Mouse (Mus musculus): ENCODE data around the gene Isg15.
A peak's percentile ranks its signal among the peaks of the same experiment; 100 is the strongest.

DNA sequence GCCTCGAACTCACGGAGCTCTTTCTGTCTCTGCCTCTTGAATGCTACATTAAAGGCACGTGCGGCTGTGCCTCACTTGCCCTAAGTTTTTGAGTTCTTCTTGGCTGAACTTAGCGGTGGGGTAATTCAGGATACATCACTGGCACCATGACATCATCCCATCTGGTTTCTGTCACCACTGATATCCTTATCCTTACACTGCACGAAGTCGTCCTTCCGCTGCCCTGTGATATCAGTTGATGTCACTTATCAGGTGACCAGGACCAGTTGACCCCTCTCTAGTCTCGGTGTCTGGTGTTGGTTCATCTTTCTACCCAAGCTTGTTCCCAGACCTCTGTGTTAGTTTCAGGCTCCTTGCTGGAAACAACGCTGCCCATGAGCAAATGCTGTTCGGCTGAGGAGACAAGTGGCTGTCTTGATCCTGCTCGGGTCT, 1.9 kb upstream of the Isg15 start:
- no peak for TF ChIP-seq CTCF (IDR thresholded peaks at IDR 0.05; ENCODE audit: low read depth)
- TF ChIP-seq EP300 (IDR thresholded peaks at IDR 0.05; ENCODE audit: low read depth): peak; percentile 94

All from liver, embryonic 14.5 days (tissue).